Mouse (Mus musculus) cerebellum, adult (tissue): ENCODE results near the gene Mybph.

Source experiments
- ATAC-seq: cut with Nextera tagmentation; 2 replicates; pipeline ENCODE4 v1.9.2; 2017; ENCODE audit warnings: mild to moderate bottlenecking, moderate library complexity, mixed read lengths; ENCODE audit not compliant: insufficient number of reproducible peaks, low FRiP score, low TSS enrichment

Mybph gene

DNA sequence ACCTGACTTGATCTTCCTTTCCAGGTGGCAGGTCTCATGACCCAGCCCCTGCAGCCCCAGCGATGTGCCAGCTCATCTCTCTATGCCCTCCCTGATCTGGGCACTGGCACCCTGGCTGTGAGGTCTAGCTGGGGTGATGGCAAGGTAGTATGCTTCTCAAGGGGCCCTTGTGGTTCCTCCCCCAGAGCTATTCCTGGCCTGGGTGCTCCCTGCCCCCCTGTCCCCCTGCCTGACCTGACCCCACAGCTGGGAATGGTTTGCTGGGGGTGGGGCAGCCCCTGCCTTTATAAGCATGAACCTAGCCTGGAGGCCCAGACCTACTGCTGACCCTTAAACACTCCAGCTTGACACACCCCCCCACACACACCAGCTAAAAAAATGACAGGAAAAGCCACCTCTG, at the start of gene Mybph:
Gene Mybph, plus strand, starts transcription at position 323 of the 400 bp plus-strand sequence.
- no peak for ATAC-seq

DNA sequence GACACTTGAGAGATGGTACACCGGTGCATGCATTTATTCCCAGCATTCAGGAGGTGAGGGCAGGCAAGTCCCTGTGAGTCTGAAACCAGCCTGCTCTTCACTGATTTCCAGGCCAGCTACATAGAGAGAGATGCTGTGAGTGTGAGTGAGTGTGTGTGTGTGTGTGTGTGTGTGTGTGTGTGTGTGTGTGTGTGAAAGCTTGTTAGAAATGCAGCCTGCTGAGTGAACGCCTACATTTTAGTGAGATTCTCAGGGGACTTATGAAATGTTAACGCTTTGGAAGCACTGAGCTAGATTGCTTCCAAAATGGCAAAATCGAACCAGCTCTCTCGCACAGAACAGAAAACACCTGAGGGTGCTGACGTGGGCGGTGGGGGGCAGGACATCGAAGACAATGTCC, 47.2 kb upstream of the Mybph start:
- no peak for ATAC-seq

- no peak for ATAC-seq
These were observed 43.2 kb upstream of the Mybph start for GRCm38 (mm10) chr1:134150076-134150475.

DNA sequence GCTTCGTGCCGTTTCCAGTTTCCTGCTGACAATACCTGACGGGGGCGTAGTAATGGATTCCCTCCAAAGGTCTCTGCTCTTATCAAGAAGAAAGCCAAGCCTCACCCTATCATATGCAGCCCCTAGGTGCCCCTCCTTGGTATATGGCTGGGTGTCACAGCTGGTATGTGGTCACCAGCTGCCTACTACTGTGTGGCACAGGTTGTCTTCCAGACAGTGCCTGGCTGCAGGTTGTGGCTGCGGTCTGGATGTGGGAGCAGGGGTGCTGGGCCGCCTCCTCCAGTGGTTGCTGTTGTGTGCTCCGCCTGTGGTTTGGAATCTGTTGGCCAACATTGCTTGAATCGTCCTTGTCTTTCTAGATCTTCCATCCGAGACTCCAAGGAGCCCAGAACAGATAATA, 42.5 kb upstream of the Mybph start:
- no peak for ATAC-seq

DNA sequence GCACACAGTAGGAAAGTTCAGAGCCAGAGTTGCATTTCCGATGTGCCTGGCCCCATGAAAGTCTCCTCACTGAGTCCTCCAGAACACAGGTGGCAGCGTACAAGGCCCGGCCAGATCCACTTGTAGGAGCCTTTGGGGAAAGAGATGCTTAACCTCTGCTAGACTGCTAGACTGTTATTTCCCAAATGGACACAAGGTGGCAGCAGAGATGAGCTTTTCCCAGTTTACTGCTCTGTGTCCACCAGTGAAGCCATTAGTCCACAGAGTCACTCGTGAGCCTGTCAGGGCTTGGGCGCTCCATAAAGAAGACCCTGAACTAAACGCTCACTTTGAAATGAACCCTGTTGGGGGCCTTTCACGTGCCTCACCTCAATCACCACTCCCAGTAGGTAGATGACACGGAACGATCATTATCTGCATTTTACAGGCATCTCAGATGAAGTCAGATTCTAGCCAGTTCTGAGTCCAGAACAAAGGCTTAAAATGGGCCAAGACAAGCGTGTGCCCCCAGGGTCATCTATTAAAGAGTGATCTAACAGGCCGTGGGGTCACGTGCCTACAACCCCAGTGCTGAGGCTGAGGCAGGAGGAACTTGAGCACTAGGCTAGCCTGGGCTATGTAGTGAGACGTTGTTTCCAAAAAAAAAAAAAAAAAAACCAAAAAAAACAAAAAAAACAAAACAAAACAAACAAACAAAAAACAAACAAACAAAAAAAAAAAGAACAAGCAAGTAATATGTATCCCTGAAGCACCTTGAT, 41.4 kb upstream of the Mybph start:
- peak; percentile 66 for ATAC-seq

GRCm38 (mm10) chr1:134152626-134153590, 40.3 kb upstream of the Mybph start:
- ATAC-seq: no peak

DNA sequence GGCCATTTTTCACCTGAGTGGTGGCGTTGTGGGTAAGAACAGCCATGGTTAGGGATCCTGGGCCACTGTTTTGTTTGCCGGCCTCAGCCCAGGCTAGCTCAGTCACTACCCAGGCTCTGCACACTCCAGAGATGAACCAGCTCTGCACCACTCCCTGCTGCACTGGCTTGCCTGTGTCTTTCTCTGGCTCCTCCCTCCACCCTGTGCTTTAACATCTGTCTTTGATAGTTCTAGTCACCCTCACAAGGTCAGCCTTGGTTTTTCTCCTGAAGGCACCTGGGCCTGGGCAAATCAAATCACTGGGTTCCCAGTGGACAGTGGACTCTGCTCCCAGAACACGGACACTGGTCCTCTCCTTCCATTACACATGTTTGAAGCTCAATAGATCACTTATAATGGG, 39.1 kb upstream of the Mybph start:
- no peak for ATAC-seq

DNA sequence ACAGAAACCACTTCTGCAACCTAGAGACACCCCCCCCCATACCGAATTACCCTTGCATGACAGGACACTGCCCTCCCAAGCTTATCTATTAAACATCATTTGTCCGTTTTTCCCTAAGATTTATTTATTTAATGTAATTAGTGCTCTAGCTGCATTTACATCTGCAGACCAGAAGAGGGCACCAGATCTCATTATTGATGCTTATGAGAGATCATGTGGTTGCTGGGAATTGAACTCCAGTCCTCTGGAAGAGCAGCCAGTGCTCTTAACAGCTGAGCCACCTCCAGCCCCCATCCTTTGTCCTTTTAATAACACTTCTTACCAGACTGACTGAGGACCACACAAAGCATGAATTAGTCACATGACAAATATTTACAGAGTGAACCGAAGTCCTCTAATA, 38.6 kb upstream of the Mybph start:
- no peak for ATAC-seq

GRCm38 (mm10) chr1:134160404-134160803, 32.8 kb upstream of the Mybph start:
- ATAC-seq: no peak

DNA sequence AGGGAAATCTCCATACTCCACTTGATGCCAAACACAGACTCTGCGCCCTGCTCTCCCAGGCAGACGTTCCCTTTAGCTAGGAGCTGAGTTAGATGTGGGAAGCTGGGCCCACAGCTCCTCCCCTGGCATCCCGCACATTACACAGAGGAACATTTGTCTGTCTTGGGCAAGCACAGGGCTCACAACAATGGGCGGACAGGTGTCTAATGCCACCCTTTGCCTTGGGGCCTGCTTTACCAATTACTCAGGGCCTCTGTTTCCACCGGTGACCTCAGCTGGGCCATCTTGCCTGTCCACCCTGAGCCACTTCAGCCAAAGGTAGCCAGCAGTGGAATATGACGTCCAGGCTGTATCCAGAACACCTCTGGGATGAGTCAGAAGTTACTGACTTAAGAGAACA, 31.8 kb upstream of the Mybph start:
- ATAC-seq: no peak

DNA sequence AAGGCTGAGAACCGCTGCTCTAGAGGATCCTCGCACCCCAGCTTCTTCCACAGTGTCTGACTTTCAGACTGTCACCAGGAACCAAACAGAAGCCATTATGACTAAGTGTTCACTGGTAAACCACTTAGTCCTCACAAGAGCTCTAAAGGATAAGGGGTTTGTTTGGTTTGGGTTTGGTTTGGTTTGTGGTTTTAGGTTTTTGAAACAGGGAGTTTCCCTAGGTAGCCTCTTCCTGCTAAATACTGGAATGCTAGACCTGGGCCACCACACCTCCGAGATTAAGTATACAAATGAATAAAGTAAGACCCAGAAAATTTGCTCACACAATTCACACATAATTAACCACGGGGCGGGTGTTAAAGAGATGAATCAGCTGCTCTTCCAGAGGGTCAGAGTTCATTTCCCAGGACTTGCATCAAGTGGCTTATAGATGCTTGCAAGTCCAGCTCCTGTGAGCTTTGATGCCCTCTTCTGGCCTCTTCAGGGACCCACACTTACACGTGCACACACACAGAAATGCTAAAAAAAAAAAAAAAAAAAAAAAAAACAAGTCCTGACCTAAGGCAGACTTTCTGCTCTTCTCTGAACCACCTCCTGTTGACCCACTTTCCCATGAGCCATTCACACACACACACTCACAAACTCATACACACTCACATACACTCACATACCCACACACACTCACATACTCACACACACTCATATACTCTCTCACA, 30.6 kb upstream of the Mybph start:
- no peak for ATAC-seq

DNA sequence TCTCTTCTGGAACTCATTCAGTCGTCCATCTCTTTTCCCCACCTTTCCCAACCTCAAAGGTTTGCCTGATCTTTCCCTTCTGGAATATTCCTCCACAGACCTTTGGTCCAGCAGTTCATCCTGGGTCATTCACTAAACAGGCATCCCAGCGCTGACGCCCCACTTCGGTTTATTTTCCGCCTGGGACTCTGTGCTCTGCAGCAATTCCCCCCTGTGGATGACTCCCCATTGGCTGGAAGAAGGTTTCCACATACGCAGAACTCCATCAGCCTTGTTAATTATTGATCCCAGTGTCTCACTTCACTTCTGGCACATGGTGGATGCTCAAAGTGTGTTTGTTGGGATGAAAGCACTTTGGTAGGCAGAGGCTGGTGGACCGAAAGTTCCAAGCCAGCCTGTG, 29.8 kb upstream of the Mybph start:
- no peak for ATAC-seq

DNA sequence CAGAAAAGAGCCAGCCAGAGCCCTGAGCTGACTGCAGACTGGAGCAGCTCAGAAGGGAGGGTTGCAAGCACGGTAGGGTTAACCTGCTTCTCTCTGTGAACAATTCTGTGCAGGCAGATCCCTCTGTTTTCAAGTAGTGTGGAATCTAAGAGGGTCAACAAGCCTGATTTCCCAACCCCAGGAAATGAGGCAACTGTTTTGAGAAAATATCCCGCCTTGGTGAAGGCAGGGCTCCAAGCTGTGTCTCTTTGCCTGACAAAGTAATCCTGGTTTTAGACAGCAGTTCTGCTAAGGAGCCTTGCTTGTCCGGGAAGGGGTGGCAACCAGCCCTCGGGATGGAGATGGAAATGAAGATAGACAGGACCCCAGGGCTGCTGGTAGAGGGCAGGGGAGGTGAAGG, 28.8 kb upstream of the Mybph start:
- ATAC-seq: no peak

- no peak for ATAC-seq
These were observed 26.7 kb upstream of the Mybph start for GRCm38 (mm10) chr1:134166547-134166946.

DNA sequence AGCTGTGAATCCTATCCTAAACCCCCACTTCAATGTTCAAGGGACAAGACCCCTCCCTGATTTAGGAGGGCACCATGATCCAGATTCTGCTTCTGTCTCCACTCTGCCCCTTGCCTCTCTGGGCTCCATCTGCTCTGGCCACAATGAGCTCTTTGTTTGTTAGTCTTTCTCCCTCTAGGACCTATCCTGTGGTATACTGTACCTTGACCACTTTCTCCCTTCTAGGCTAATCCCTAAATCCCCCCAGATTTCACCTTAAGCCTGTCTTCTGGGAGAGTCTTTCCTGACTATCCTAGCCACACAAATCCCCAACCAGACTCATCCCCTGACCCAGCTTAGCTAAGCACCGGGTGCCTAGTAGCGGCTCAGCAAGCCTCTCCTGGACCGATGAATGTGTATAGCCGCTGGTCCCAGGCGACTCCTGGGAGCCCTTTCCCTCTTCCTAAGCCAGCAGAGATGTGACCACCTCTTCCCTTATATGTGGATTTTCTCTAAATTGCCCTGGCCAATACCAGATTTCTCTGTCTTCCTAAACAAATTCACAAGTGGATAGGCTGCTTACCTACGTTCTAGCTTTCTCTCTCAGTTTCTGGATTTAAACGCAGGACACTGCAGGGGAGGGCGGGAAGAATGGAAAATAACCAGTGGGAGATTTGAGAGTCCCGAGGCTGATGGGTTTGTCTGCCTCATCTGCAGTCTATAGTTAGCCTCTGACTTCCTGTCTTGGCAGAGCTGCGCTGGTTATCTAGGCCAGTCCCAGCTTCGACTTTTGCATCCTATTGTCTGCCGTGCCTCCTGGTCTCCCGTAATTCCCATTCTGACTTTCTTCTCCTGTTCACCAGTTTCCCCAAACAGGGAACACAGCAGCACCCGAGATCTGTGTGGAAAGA, 25.6 kb upstream of the Mybph start:
- peak; percentile 72; the same call in 1 of the 2 replicates for ATAC-seq

DNA sequence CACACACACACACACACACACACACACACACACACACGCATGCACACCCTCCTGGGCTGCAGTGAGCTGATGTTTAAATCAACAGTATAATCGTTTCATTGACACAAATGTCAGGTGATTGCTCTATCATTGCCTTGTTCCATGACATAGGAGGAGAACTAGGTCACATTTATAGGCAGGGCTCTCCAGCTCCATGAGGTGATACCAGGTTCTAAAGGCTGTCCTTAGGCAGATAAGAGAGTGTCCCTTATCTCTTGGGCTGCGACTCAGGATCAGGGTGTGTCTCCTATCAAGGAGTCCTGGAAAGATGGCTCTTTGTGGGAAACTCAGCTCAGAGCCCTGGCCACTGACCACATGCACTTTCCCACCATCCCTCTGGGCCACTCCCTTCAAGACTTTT, 24.7 kb upstream of the Mybph start:
- no peak for ATAC-seq

DNA sequence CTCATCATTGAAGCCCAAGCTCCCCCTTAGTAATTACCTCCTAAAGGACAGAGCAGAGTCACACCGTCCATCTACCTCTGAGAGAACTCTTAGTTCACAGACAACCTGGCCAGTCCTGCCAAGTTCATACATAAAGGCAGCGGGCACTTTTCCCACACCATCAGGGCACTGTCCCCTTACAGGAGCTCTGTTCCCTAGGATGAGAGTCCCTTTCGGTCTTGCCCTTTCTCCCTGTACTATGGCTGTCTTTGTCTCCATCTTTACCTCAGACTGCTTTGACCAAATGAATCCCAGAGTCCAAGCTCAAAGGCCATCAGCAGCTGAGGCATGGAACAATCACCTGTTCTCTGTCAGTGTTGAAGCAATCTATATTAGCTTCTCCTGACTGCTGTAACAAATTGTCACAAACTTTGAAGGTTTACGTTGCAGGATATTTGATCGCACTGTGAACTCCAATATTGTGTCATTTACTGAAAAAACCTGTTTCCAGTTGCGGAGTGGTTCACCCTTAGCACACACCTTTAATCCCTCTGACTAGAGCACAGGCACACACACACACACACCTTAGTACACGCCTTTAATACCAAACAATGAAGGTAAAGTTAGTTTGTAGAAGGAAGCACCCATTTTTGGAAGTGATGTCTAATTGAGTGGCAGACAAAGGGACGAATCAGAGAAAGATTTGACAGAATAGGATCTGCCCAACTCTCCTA, 24.1 kb upstream of the Mybph start:
- ATAC-seq: no peak

DNA sequence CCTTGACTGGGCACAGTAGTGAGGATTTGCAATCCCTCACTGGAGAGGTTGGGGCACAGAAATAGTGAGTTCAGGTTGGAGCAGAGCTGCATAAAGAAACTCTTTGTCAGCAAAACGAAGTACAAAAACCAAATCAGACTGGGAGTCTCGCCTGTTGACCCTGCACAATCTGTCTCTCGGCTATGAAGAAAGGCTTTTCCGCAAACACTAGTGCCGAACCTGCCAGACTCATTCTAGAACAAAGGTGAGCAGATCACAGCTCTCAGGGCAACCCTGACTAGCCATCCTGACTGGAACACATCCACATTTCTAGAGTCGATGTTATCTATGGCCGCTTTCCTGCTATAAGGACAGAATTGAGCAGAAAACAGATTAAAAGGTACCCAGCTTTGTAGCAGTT, 20.2 kb upstream of the Mybph start:
- ATAC-seq: no peak

DNA sequence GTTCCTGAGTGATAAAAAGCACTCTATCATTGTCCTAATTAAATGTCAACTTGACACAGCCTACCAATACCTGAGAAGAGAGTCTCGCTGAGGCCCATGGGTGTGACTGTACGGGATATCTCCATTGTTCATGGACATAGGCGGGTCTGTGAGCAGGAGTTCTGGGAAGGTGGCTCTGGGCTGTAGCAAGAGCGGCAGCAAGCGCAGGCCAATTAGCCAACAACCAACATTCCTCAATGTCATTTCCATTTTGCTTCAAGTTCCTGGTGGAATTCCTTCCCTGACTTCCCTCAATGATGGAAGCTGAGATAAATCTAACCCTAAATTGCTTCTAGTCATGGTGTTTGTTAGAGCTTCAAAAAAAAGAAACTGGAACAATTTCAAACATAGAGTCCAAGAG, 15.3 kb upstream of the Mybph start:
- no peak for ATAC-seq
